Mouse (Mus musculus) E14TG2a.4 (cell line): ENCODE measurements around the gene Nhsl1.

Source experiments
- H3K27me3 ChIP-seq: 2 replicates; pipeline ENCODE4 v1.6.1; 2014; ENCODE audit warnings: low read length, control low read depth; ENCODE audit not compliant: insufficient read depth
- H3K36me3 ChIP-seq: 2 replicates; pipeline ENCODE4 v1.6.1; 2014; ENCODE audit warnings: low read length, control low read depth; ENCODE audit not compliant: insufficient read depth
- H3K4me1 ChIP-seq: replicated peaks from 2 replicates; pipeline ENCODE4 v1.6.1; 2014; ENCODE audit warnings: low read depth, low read length, control low read depth
- H3K4me3 ChIP-seq: replicated peaks from 2 replicates; pipeline ENCODE4 v1.5.1; 2014; ENCODE audit warnings: mild to moderate bottlenecking, low read length
- H3K9me3 ChIP-seq: 2 replicates; pipeline ENCODE4 v1.6.1; 2014; ENCODE audit warnings: low read length, control low read depth
- CTCF ChIP-seq: conservative IDR thresholded peaks from 2 replicates; pipeline ENCODE4 v1.5.1; 2014; ENCODE audit warnings: low read length
- NANOG ChIP-seq: IDR thresholded peaks from 2 replicates; pipeline ENCODE4 v1.6.1; 2014; ENCODE audit warnings: borderline replicate concordance, low read length, mixed read lengths
- POU5F1 ChIP-seq: IDR thresholded peaks from 2 replicates; pipeline ENCODE4 v1.6.1; 2014; ENCODE audit warnings: low read length, borderline replicate concordance

The Nhsl1 gene

GRCm38 (mm10) chr10:18375301-18375700 is 56.5 kb downstream of the Nhsl1 start:
- TF ChIP-seq POU5F1 (no peak), NANOG (0 out of 2 replicates have a peak, but pooled peaks have one; percentile 6), CTCF (no peak)
- no peaks in the 10 kb centered on the region for H3K36me3 ChIP-seq
- peaks cover 28% of the 10 kb centered on the region for H3K4me1 ChIP-seq
- no peak overlapping the region for H3K4me3 ChIP-seq
- H3K27me3 ChIP-seq, result no peaks in the 10 kb centered on the region
- no peaks in the 10 kb centered on the region for H3K9me3 ChIP-seq

- H3K27me3 ChIP-seq, result no peaks in the 10 kb centered on the region
- H3K36me3 ChIP-seq, result no peaks in the 10 kb centered on the region
- TF ChIP-seq POU5F1, result no peak
- no peak for TF ChIP-seq CTCF
- no peak overlapping the region for H3K4me3 ChIP-seq
- H3K4me1 ChIP-seq, result peaks cover 33% of the 10 kb centered on the region
- no peaks in the 10 kb centered on the region for H3K9me3 ChIP-seq
Observed at GRCm38 (mm10) chr10:18384766-18385165, 66.0 kb downstream of the Nhsl1 start.

- Histone ChIP-seq H3K27me3 (no peaks in the 10 kb centered on the region), H3K36me3 (no peaks in the 10 kb centered on the region), H3K4me3 (no peak overlapping the region), H3K4me1 (peaks cover 43% of the 10 kb centered on the region), H3K9me3 (no peaks in the 10 kb centered on the region)
- TF ChIP-seq NANOG (no peak), CTCF (no peak), POU5F1 (no peak)
Observed at GRCm38 (mm10) chr10:18386224-18386623, 67.4 kb downstream of the Nhsl1 start.

GRCm38 (mm10) chr10:18388784-18389575 is 70.2 kb downstream of the Nhsl1 start:
- peaks cover 57% of the 10 kb centered on the region for H3K4me1 ChIP-seq
- H3K27me3 ChIP-seq, result no peaks in the 10 kb centered on the region
- H3K9me3 ChIP-seq, result no peaks in the 10 kb centered on the region
- no peak overlapping the region for H3K4me3 ChIP-seq
- no peaks in the 10 kb centered on the region for H3K36me3 ChIP-seq
- TF ChIP-seq NANOG (peak; percentile 61; the same call in 1 of the 2 replicates), CTCF (peak; percentile 62), POU5F1 (no peak)

- TF ChIP-seq NANOG (no peak), CTCF (no peak), POU5F1 (no peak)
- no peaks in the 10 kb centered on the region for H3K36me3 ChIP-seq
- H3K4me3 ChIP-seq, result peak overlapping the region; percentile 50
- peaks cover 61% of the 10 kb centered on the region for H3K4me1 ChIP-seq
- H3K9me3 ChIP-seq, result no peaks in the 10 kb centered on the region
- no peaks in the 10 kb centered on the region for H3K27me3 ChIP-seq
Observed at GRCm38 (mm10) chr10:18390004-18390403, 71.2 kb downstream of the Nhsl1 start.

GRCm38 (mm10) chr10:18391608-18392007 is 72.8 kb downstream of the Nhsl1 start:
- Histone ChIP-seq H3K27me3 (no peaks in the 10 kb centered on the region), H3K9me3 (no peaks in the 10 kb centered on the region), H3K4me3 (no peak overlapping the region), H3K36me3 (no peaks in the 10 kb centered on the region), H3K4me1 (peaks cover 51% of the 10 kb centered on the region)
- peak; percentile 48 for TF ChIP-seq CTCF
- TF ChIP-seq POU5F1, result no peak
- no peak for TF ChIP-seq NANOG

- Histone ChIP-seq H3K9me3 (no peaks in the 10 kb centered on the region), H3K4me1 (peaks cover 45% of the 10 kb centered on the region), H3K27me3 (no peaks in the 10 kb centered on the region), H3K4me3 (no peak overlapping the region), H3K36me3 (no peaks in the 10 kb centered on the region)
- TF ChIP-seq CTCF, result no peak
- no peak for TF ChIP-seq NANOG
- TF ChIP-seq POU5F1, result no peak
Observed at GRCm38 (mm10) chr10:18392268-18392667, 73.5 kb downstream of the Nhsl1 start.

- Histone ChIP-seq H3K36me3 (no peaks in the 10 kb centered on the region), H3K4me3 (no peak overlapping the region; the same call in 1 of the 2 replicates), H3K9me3 (no peaks in the 10 kb centered on the region), H3K4me1 (peaks cover 38% of the 10 kb centered on the region), H3K27me3 (no peaks in the 10 kb centered on the region)
- TF ChIP-seq POU5F1, result no peak
- no peak for TF ChIP-seq NANOG
- peak; percentile 50 for TF ChIP-seq CTCF
Observed at GRCm38 (mm10) chr10:18393740-18394139, 75.0 kb downstream of the Nhsl1 start.
